9 mouse cellular contexts compared by ENCODE assay signal in the genomic region with DNA sequence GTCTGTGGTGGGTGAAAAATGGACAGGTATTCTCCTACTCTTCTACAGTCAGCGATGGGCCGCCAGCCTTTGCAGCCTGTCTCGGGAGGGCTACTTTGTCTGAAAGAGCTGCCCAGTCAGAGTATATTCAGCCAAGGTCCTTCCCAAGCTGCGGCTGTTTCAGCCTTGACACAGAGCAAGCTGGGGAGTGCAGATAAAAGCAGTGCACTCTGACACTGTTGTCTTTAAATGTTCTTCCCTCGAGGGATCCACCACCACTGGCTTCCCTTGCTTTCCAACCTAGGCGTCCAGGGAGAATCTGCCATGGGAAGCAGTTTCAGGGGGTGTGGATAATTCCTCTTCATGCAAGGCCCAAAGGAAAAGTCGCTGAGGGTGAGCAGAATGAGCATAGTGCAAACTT.
DNase-seq lines count a peak whose midpoint lies in the region; ATAC-seq and TF ChIP-seq lines count a peak whose summit lies in the region.
"Had no signal": no experiment of that assay in that cellular context is flagged by ENCODE, and none has a peak within 500 bp of the region (broad histone marks: within the 10 kb centered on the region; RNA-seq: fewer than 3 reads in every experiment).

No protein-coding gene starts in this region.

- no peaks in the 10 kb centered on the region for H3K36me3 ChIP-seq in lung, embryonic 14.5 days (ENCODE audit: insufficient read depth)
- H3K36me3 ChIP-seq in neural tube, embryonic 14.5 days (ENCODE audit: control insufficient read depth, insufficient read depth, low read length) = no peaks in the 10 kb centered on the region

- H3K4me2 ChIP-seq in lung, embryonic 14.5 days = no peak overlapping the region
- H3K4me2 ChIP-seq in neural tube, embryonic 14.5 days (ENCODE audit: low read depth, low read length) = no peak overlapping the region

- TF ChIP-seq POLR2A in embryonic fibroblast, embryonic 13.5 days (IDR thresholded peaks at IDR 0.05; ENCODE audit: low read depth, low read length) = no peak

- peak overlapping the region; percentile 14; the same call in 1 of the 2 replicates for H3K27ac ChIP-seq in lung, embryonic 14.5 days (ENCODE audit: low read depth)
- H3K27ac ChIP-seq in embryonic fibroblast, embryonic 13.5 days (ENCODE audit: insufficient read depth, low read length) = peak overlapping the region; percentile 81
- H3K27ac ChIP-seq in neural tube, embryonic 14.5 days (ENCODE audit: low read depth, low read length) = no peak overlapping the region

- H3K27me3 ChIP-seq in lung, embryonic 14.5 days (ENCODE audit: insufficient read depth, low read length) = no peaks in the 10 kb centered on the region
- no peaks in the 10 kb centered on the region for H3K27me3 ChIP-seq in neural tube, embryonic 14.5 days (ENCODE audit: control insufficient read depth, insufficient read depth, low read length)

- 38% methylated on average over 7 of the region's 7 CpGs for WGBS in lung, embryonic 14.5 days
- 44% methylated on average over 7 of the region's 7 CpGs for WGBS in neural tube, embryonic 14.5 days

- no peak overlapping the region for H3K9ac ChIP-seq in lung, embryonic 14.5 days
- no peak overlapping the region for H3K9ac ChIP-seq in neural tube, embryonic 14.5 days (replicated peaks; ENCODE audit: low read depth, low read length)

- H3K9me3 ChIP-seq in lung, embryonic 14.5 days (ENCODE audit: low read depth, low read length) = no peaks in the 10 kb centered on the region
- H3K9me3 ChIP-seq in neural tube, embryonic 14.5 days (ENCODE audit: control insufficient read depth, low read length) = no peaks in the 10 kb centered on the region

- H3K4me3 ChIP-seq in lung, embryonic 14.5 days (ENCODE audit: low read depth, low read length) = no peak overlapping the region
- H3K4me3 ChIP-seq in embryonic fibroblast, embryonic 13.5 days (ENCODE audit: insufficient read depth, low read length) = no peak overlapping the region
- H3K4me3 ChIP-seq in neural tube, embryonic 14.5 days (ENCODE audit: low read depth, low read length) = no peak overlapping the region

- no peak for TF ChIP-seq CTCF in lung, embryonic 14.5 days (IDR thresholded peaks at IDR 0.05; ENCODE audit: low read depth)
- no peak for TF ChIP-seq CTCF in embryonic fibroblast, embryonic 13.5 days (IDR thresholded peaks at IDR 0.05; ENCODE audit: borderline replicate concordance, insufficient read depth, low read length)

- no peak; the same call in 1 of the 2 replicates for ATAC-seq in lung, embryonic 14.5 days (ENCODE audit: insufficient read depth)
- ATAC-seq in neural tube, embryonic 14.5 days (ENCODE audit: low read depth) = peak; percentile 26; the same call in 1 of the 2 replicates
- ATAC-seq in megakaryocyte, adult 5-6 weeks (ENCODE audit: poor library complexity, severe bottlenecking) = no peak

- H3K4me1 ChIP-seq in lung, embryonic 14.5 days (ENCODE audit: insufficient read depth) = no peaks in the 10 kb centered on the region
- peaks cover 6% of the 10 kb centered on the region for H3K4me1 ChIP-seq in embryonic fibroblast, embryonic 13.5 days (ENCODE audit: control insufficient read depth, insufficient read depth, low read length)
- H3K4me1 ChIP-seq in neural tube, embryonic 14.5 days (ENCODE audit: control insufficient read depth, insufficient read depth, low read length) = no peaks in the 10 kb centered on the region; the same call in 1 of the 2 replicates

- no peak for DNase-seq in lung, embryonic 14.5 days
- DNase-seq in lung, postnatal 10 days = no peak
- DNase-seq in adrenal gland, postnatal 25 days = peak; percentile 47
- DNase-seq in T-cell, adult 2 months (ENCODE audit: low spot score) = no peak
- DNase-seq: kidney, postnatal 4 days; right cerebral cortex, postnatal 4 days had no signal
